Mouse (Mus musculus) embryonic fibroblast, embryonic 13.5 days (primary cell): Measurements from ENCODE around the gene Zic2. TPM values are rescaled to one million over a fixed set of nuclear protein-coding genes. Genes with fewer than 3 reads are reported as not detected.

ENCODE experiments used
- H3K27ac ChIP-seq: 2 replicates; pipeline ENCODE4 v1.5.1; 2012; ENCODE audit warnings: low read length, control low read depth, inconsistent platforms; ENCODE audit not compliant: insufficient read depth
- H3K4me1 ChIP-seq: 2 replicates; pipeline ENCODE4 v1.6.1; 2011; ENCODE audit warnings: low read length; ENCODE audit not compliant: control insufficient read depth, insufficient read depth
- H3K4me3 ChIP-seq: 2 replicates; pipeline ENCODE4 v1.5.1; 2011; ENCODE audit warnings: mild to moderate bottlenecking, control low read depth, low read length; ENCODE audit not compliant: insufficient read depth
- CTCF ChIP-seq: IDR thresholded peaks from 2 replicates; pipeline ENCODE4 v1.5.1; 2011; ENCODE audit warnings: mild to moderate bottlenecking, control low read depth, low read length, moderate library complexity, borderline replicate concordance; ENCODE audit not compliant: insufficient read depth
- POLR2A ChIP-seq: IDR thresholded peaks from 2 replicates; pipeline ENCODE4 v1.6.1; 2011; ENCODE audit warnings: low read depth, mild to moderate bottlenecking, control low read depth, low read length, moderate library complexity
- polyA plus RNA-seq: library from polyadenylated mRNA; stranded (reverse); fragments of >200 nt; gene quantifications from 2 replicates; pipeline ENCODE4 v1.2.4, GENCODE M21; 2011; ENCODE audit warnings: low read depth; ENCODE audit not compliant: missing spikeins, insufficient read length

The Zic2 gene
- polyA plus RNA-seq, 1 experiment = 2.8 TPM

- H3K27ac ChIP-seq = no peak overlapping the region
- H3K4me1 ChIP-seq = 0 out of 2 replicates have a peak, but pooled peaks cover 3% of the 10 kb centered on the region
- TF ChIP-seq POLR2A (no peak), CTCF (no peak)
- peak overlapping the region; percentile 18; the same call in 1 of the 2 replicates for H3K4me3 ChIP-seq
These were observed 996 bp downstream of the Zic2 start for GRCm38 (mm10) chr14:122476041-122476821.

- H3K4me3 ChIP-seq = peak overlapping the region; percentile 18; the same call in 1 of the 2 replicates
- TF ChIP-seq POLR2A (no peak), CTCF (no peak)
- H3K27ac ChIP-seq = no peak overlapping the region
- H3K4me1 ChIP-seq = 0 out of 2 replicates have a peak, but pooled peaks cover 3% of the 10 kb centered on the region
These were observed 1.6 kb downstream of the Zic2 start for GRCm38 (mm10) chr14:122476822-122477215.

GRCm38 (mm10) chr14:122477261-122477671 is 2.0 kb downstream of the Zic2 start:
- Histone ChIP-seq H3K4me3 (0 out of 2 replicates have a peak overlapping the region, but pooled peaks have one; percentile 3), H3K27ac (no peak overlapping the region), H3K4me1 (0 out of 2 replicates have a peak, but pooled peaks cover 3% of the 10 kb centered on the region)
- no peak for TF ChIP-seq POLR2A
- TF ChIP-seq CTCF = no peak

DNA sequence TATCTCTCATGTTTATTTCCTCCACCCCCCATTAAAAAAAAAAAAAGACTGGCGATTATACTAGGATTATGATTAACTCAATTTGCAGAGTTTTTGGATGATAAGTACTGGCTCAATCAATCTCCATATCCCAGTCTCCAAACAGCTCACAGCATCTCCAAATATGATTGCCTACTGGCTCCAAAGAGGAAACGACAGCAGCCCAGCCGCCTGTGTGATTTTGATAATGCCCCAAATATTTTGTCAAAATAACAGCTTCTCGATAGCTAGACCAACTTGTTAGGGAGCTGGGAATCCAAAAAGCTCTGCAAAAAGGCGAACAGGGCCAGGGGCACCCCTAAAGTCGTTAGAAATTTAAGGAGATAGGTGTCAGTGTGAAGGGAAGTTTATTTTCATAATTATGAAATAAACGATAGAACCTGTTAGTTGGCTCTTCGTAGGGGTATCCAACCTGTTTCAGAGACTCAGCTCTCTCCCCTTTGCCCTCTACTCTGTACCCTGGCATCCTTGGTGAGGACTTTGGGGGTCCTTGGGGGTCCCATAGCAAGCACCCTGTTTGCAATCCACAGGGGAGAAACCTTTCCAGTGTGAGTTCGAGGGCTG is 2.8 kb downstream of the Zic2 start:
- no peak overlapping the region for H3K27ac ChIP-seq
- no peak for TF ChIP-seq CTCF
- no peak for TF ChIP-seq POLR2A
- H3K4me3 ChIP-seq = no peak overlapping the region
- 0 out of 2 replicates have a peak, but pooled peaks cover 3% of the 10 kb centered on the region for H3K4me1 ChIP-seq

GRCm38 (mm10) chr14:122478574-122479011 is 3.4 kb downstream of the Zic2 start:
- H3K4me3 ChIP-seq = no peak overlapping the region
- no peak overlapping the region for H3K27ac ChIP-seq
- TF ChIP-seq CTCF (no peak), POLR2A (no peak)
- 0 out of 2 replicates have a peak, but pooled peaks cover 3% of the 10 kb centered on the region for H3K4me1 ChIP-seq

DNA sequence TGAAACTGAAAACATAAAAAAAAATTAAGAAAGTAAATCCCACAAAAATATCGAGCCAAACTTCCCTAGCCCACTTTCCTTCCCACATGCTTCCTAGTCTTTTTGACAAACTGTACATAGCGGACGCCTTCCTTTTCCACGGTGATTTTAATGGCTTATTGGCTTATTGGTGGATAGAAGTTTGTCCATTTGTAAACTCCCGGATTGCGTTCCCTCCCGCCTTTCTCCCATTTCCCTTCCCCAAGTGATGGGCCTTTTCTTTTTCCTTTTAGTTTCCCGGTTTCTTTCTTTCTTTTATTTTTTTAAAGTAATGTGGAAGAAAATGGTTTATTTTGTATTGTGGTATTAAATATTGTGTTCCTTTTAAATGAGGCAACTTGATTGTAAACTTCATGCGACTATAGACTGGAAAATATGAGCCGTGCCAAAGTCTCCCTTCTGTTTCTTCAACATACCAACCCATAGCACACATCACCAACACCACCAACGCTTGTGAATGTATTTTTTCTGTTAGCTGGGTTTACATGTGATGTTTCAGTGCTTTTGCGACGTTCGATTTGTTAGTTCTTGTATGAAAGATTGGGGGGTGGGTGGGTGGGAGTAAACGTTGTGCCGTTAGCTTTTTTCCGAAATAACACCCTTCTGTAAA is 4.3 kb downstream of the Zic2 start:
- Histone ChIP-seq H3K4me1 (no peaks in the 10 kb centered on the region), H3K4me3 (no peak overlapping the region), H3K27ac (no peak overlapping the region)
- no peak for TF ChIP-seq POLR2A
- TF ChIP-seq CTCF = no peak

- Histone ChIP-seq H3K4me3 (no peak overlapping the region), H3K27ac (no peak overlapping the region), H3K4me1 (no peaks in the 10 kb centered on the region)
- TF ChIP-seq POLR2A (no peak), CTCF (no peak)
These were observed 5.1 kb downstream of the Zic2 start for GRCm38 (mm10) chr14:122480355-122480754.

- H3K4me3 ChIP-seq = no peak overlapping the region
- no peaks in the 10 kb centered on the region for H3K4me1 ChIP-seq
- H3K27ac ChIP-seq = no peak overlapping the region
- no peak for TF ChIP-seq POLR2A
- TF ChIP-seq CTCF = no peak
These were observed 5.9 kb downstream of the Zic2 start for GRCm38 (mm10) chr14:122481181-122481580.

DNA sequence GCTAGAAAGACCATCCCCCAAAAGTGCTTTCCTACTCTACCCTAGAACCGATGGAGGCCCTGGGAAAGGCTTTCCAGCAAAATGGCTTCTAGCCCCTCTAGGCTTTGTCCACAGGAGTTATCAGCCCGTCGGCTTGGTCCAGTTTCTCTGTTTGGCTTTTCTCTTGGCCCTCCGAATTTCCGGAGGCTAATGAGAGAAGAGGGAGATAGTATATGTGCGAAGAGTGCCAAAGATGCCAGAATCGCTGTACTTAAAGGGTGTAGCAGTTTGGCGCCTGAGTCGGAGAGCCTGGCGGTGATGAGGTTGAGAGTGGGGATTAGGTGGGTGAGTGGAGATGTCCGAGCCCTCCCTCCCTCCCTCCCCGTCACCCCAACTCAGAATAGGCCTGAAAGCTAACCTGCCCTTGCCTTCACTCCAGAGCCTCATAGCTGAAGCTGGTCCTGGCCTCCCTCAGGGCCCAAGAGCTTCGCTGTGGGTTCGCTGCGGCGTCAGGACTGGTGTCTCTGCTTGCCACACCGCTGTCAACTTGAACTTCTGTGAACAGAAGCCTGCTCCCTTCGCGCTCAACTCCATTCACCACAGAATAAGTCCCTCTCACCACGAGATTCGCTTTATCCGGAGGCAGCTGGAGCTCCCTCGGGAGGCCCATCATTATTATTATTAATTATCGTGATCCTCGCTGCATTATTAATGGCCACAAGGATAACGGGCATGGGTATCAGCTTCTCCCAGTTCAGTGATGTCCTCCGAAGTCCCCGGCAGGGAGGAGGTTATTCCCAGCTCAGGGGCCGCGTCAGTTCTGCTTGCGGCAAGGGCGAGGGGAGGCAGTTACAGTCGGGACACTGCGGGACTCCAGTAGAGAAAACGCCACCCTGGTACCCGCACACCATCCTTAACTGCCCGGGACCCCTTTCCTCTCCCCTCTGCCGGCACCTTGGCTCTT is 7.1 kb downstream of the Zic2 start:
- TF ChIP-seq CTCF (no peak), POLR2A (no peak)
- Histone ChIP-seq H3K27ac (no peak overlapping the region), H3K4me1 (no peaks in the 10 kb centered on the region), H3K4me3 (no peak overlapping the region)
